Mouse (Mus musculus): ENCODE measurements around the gene Wnt8b. TPM values are rescaled to one million over a fixed set of nuclear protein-coding genes. Genes with fewer than 3 reads are reported as not detected.

Gene Wnt8b
- polyA plus RNA-seq, 1 experiment from 2014 or later, result 0.45 TPM

- Histone ChIP-seq H3K27ac (no peak overlapping the region), H3K27me3 (peaks cover 15% of the 10 kb centered on the region), H3K4me3 (no peak overlapping the region), H3K4me2 (replicated peaks) (no peak overlapping the region), H3K9me3 (peaks cover 8% of the 10 kb centered on the region; the same call in 1 of the 2 replicates), H3K9ac (no peak overlapping the region), H3K36me3 (peaks cover under 1% of the 10 kb centered on the region; the same call in 1 of the 2 replicates), H3K4me1 (peaks cover 3% of the 10 kb centered on the region; the same call in 1 of the 2 replicates)
- WGBS, result 89% methylated on average over 8 of the region's 8 CpGs
- ATAC-seq (ENCODE audit: insufficient number of reproducible peaks, insufficient read depth, low FRiP score, low TSS enrichment), result no peak
These were observed 49.5 kb downstream of the Wnt8b start for GRCm38 (mm10) chr19:44542694-44543178.

GRCm38 (mm10) chr19:44544372-44544771 lies 51.1 kb downstream of the Wnt8b start:
- Histone ChIP-seq H3K4me3 (no peak overlapping the region), H3K4me2 (replicated peaks) (0 out of 2 replicates have a peak overlapping the region, but pooled peaks have one; percentile 64), H3K27me3 (peaks cover 15% of the 10 kb centered on the region), H3K9me3 (peaks cover 8% of the 10 kb centered on the region; the same call in 1 of the 2 replicates), H3K4me1 (peaks cover 3% of the 10 kb centered on the region; the same call in 1 of the 2 replicates), H3K27ac (no peak overlapping the region), H3K9ac (no peak overlapping the region), H3K36me3 (peaks cover 17% of the 10 kb centered on the region)
- ATAC-seq (ENCODE audit: insufficient number of reproducible peaks, insufficient read depth, low FRiP score, low TSS enrichment), result no peak
- 60% methylated on average over 10 of the region's 10 CpGs for WGBS

- peaks cover 8% of the 10 kb centered on the region; the same call in 1 of the 2 replicates for H3K9me3 ChIP-seq
- H3K4me3 ChIP-seq, result no peak overlapping the region
- H3K4me1 ChIP-seq, result peaks cover 3% of the 10 kb centered on the region; the same call in 1 of the 2 replicates
- H3K36me3 ChIP-seq, result peaks cover 21% of the 10 kb centered on the region
- no peak overlapping the region for H3K9ac ChIP-seq
- no peak for ATAC-seq (ENCODE audit: insufficient number of reproducible peaks, insufficient read depth, low FRiP score, low TSS enrichment)
- WGBS, result 3% methylated on average over 13 of the region's 13 CpGs
- no peak overlapping the region for H3K27ac ChIP-seq
- H3K27me3 ChIP-seq, result peaks cover 15% of the 10 kb centered on the region
- peak overlapping the region; percentile 64 for H3K4me2 ChIP-seq (replicated peaks)
These were observed 51.5 kb downstream of the Wnt8b start for GRCm38 (mm10) chr19:44544775-44545174.

- peaks cover 3% of the 10 kb centered on the region; the same call in 1 of the 2 replicates for H3K4me1 ChIP-seq
- peaks cover 28% of the 10 kb centered on the region for H3K36me3 ChIP-seq
- peak within 1 kb of the TSS; percentile 32 for H3K9ac ChIP-seq
- H3K27me3 ChIP-seq, result peaks cover 15% of the 10 kb centered on the region
- peak within 1 kb of the TSS; percentile 64 for H3K4me2 ChIP-seq (replicated peaks)
- ATAC-seq (ENCODE audit: insufficient number of reproducible peaks, insufficient read depth, low FRiP score, low TSS enrichment), result 0 out of 2 replicates have a peak, but pooled peaks have one; percentile 69
- H3K27ac ChIP-seq, result no peak within 1 kb of the TSS
- WGBS, result 1% methylated on average over 47 of the region's 47 CpGs
- H3K4me3 ChIP-seq, result peak within 1 kb of the TSS; percentile 45
- H3K9me3 ChIP-seq, result peaks cover 4% of the 10 kb centered on the region; the same call in 1 of the 2 replicates
These were observed 52.2 kb downstream of the Wnt8b start, which contains the start of gene Sec31b for GRCm38 (mm10) chr19:44545321-44546041. TSS of gene Sec31b (minus strand) at chr19:44545864.

GRCm38 (mm10) chr19:44552731-44553130 lies 59.5 kb downstream of the Wnt8b start, which contains the start of gene Gm20538:
TSS of gene Gm20538 (minus strand) at chr19:44552831.
- H3K4me1 ChIP-seq, result peaks cover 7% of the 10 kb centered on the region
- H3K9me3 ChIP-seq, result no peaks in the 10 kb centered on the region
- H3K4me3 ChIP-seq, result no peak within 1 kb of the TSS
- H3K27me3 ChIP-seq, result no peaks in the 10 kb centered on the region
- peaks cover 57% of the 10 kb centered on the region for H3K36me3 ChIP-seq
- no peak for ATAC-seq (ENCODE audit: insufficient number of reproducible peaks, insufficient read depth, low FRiP score, low TSS enrichment)
- no peak within 1 kb of the TSS for H3K4me2 ChIP-seq (replicated peaks)
- WGBS, result 95% methylated on average over 4 of the region's 4 CpGs
- H3K27ac ChIP-seq, result no peak within 1 kb of the TSS
- no peak within 1 kb of the TSS for H3K9ac ChIP-seq

- no peak overlapping the region for H3K9ac ChIP-seq
- WGBS, result 87% methylated on average over 4 of the region's 4 CpGs
- H3K36me3 ChIP-seq, result peaks cover 52% of the 10 kb centered on the region
- H3K4me1 ChIP-seq, result peaks cover 7% of the 10 kb centered on the region
- no peak for ATAC-seq (ENCODE audit: insufficient number of reproducible peaks, insufficient read depth, low FRiP score, low TSS enrichment)
- H3K27ac ChIP-seq, result no peak overlapping the region
- no peaks in the 10 kb centered on the region for H3K27me3 ChIP-seq
- no peaks in the 10 kb centered on the region for H3K9me3 ChIP-seq
- H3K4me2 ChIP-seq (replicated peaks), result no peak overlapping the region
- H3K4me3 ChIP-seq, result no peak overlapping the region
These were observed 60.0 kb downstream of the Wnt8b start for GRCm38 (mm10) chr19:44553286-44553685.

- no peaks in the 10 kb centered on the region for H3K27me3 ChIP-seq
- no peaks in the 10 kb centered on the region for H3K9me3 ChIP-seq
- H3K4me1 ChIP-seq, result peaks cover 7% of the 10 kb centered on the region
- H3K9ac ChIP-seq, result peak overlapping the region; percentile 83
- 5% methylated on average over 8 of the region's 8 CpGs for WGBS
- H3K36me3 ChIP-seq, result peaks cover 40% of the 10 kb centered on the region
- no peak overlapping the region for H3K27ac ChIP-seq
- ATAC-seq (ENCODE audit: insufficient number of reproducible peaks, insufficient read depth, low FRiP score, low TSS enrichment), result no peak
- peak overlapping the region; percentile 90 for H3K4me2 ChIP-seq (replicated peaks)
- peak overlapping the region; percentile 93 for H3K4me3 ChIP-seq
These were observed 61.2 kb downstream of the Wnt8b start for GRCm38 (mm10) chr19:44554490-44554860.

- WGBS, result under 1% methylated on average over 50 of the region's 50 CpGs
- no peaks in the 10 kb centered on the region for H3K9me3 ChIP-seq
- no peaks in the 10 kb centered on the region for H3K27me3 ChIP-seq
- peaks cover 7% of the 10 kb centered on the region for H3K4me1 ChIP-seq
- peak within 1 kb of the TSS; percentile 93 for H3K4me3 ChIP-seq
- peak within 1 kb of the TSS; percentile 90 for H3K4me2 ChIP-seq (replicated peaks)
- peak within 1 kb of the TSS; percentile 46; the same call in 1 of the 2 replicates for H3K27ac ChIP-seq
- H3K9ac ChIP-seq, result peak within 1 kb of the TSS; percentile 83
- H3K36me3 ChIP-seq, result peaks cover 34% of the 10 kb centered on the region
- ATAC-seq (ENCODE audit: insufficient number of reproducible peaks, insufficient read depth, low FRiP score, low TSS enrichment), result peak; percentile 88
These were observed 61.8 kb downstream of the Wnt8b start, which contains the start of gene Ndufb8 for GRCm38 (mm10) chr19:44554861-44555590. TSS of gene Ndufb8 (minus strand) at chr19:44555440.

GRCm38 (mm10) chr19:44562652-44563206 lies 69.5 kb downstream of the Wnt8b start, which contains the start of gene Hif1an:
TSS of gene Hif1an (plus strand) at chr19:44562850.
- H3K4me2 ChIP-seq (replicated peaks), result peak within 1 kb of the TSS; percentile 88
- no peaks in the 10 kb centered on the region for H3K27me3 ChIP-seq
- no peaks in the 10 kb centered on the region for H3K9me3 ChIP-seq
- peak within 1 kb of the TSS; percentile 57 for H3K9ac ChIP-seq
- H3K4me3 ChIP-seq, result peak within 1 kb of the TSS; percentile 56
- peak within 1 kb of the TSS; percentile 43; the same call in 1 of the 2 replicates for H3K27ac ChIP-seq
- WGBS, result under 1% methylated on average over 33 of the region's 33 CpGs
- peaks cover 27% of the 10 kb centered on the region for H3K36me3 ChIP-seq
- peaks cover 17% of the 10 kb centered on the region for H3K4me1 ChIP-seq
- peak; percentile 94 for ATAC-seq (ENCODE audit: insufficient number of reproducible peaks, insufficient read depth, low FRiP score, low TSS enrichment)
